Mouse (Mus musculus) spleen, adult 2 months (tissue): Measurements from ENCODE around the gene Rpl3l. TPM values are rescaled to one million over a fixed set of nuclear protein-coding genes. Genes with fewer than 3 reads are reported as not detected.

ENCODE experiments used
- DNase-seq, 2 experiments: peaks; one replicate each; pipeline versions ENCODE4 v3.0.0 to v3.0.0-alpha.2; 2012 to 2021; ENCODE audit warnings: low spot score in 2 of 2, low read depth in 1 of 2
- H3K27ac ChIP-seq: fragments of 200-500 bp; 2 replicates; pipeline ENCODE4 v1.5.1; 2012; ENCODE audit warnings: low read length, inconsistent platforms; ENCODE audit not compliant: insufficient read depth
- H3K27me3 ChIP-seq: fragments of 200-500 bp; 2 replicates; pipeline ENCODE4 v1.6.1; 2012; ENCODE audit warnings: mild to moderate bottlenecking, moderate library complexity, low read length, inconsistent platforms; ENCODE audit not compliant: control insufficient read depth, insufficient read depth
- H3K36me3 ChIP-seq: fragments of 200-500 bp; 2 replicates; pipeline ENCODE4 v1.6.1; 2012; ENCODE audit warnings: mild to moderate bottlenecking, low read length, inconsistent platforms; ENCODE audit not compliant: control insufficient read depth, insufficient read depth
- H3K4me1 ChIP-seq: fragments of 200-500 bp; 2 replicates; pipeline ENCODE4 v1.6.1; 2011; ENCODE audit warnings: inconsistent platforms; ENCODE audit not compliant: control insufficient read depth, insufficient read depth, insufficient read length
- H3K4me3 ChIP-seq: fragments of 200-500 bp; 2 replicates; pipeline ENCODE4 v1.5.1; 2011; ENCODE audit warnings: mild to moderate bottlenecking, inconsistent platforms; ENCODE audit not compliant: insufficient read depth, insufficient read length; ENCODE audit errors: extremely low read depth
- CTCF ChIP-seq: fragments of 200-500 bp; IDR thresholded peaks from 2 replicates; pipeline ENCODE4 v1.5.1; 2011; ENCODE audit warnings: mild to moderate bottlenecking, inconsistent platforms; ENCODE audit not compliant: insufficient read depth, insufficient read length, insufficient replicate concordance; ENCODE audit errors: extremely low read depth
- POLR2A ChIP-seq: fragments of 200-500 bp; IDR thresholded peaks from 2 replicates; pipeline ENCODE4 v1.6.1; 2011; ENCODE audit warnings: low read depth, low read length, inconsistent platforms
- WGBS: fragments of 180-500 bp; shearing (Covaris S2); methylation state at CpG from one replicate; pipeline ENCODE4 v1.1.7; 2018; 5-methylcytosine and 5-hydroxymethylcytosine counted together
- polyA plus RNA-seq: library from polyadenylated mRNA; depleted of rRNA; stranded (reverse); fragments of >200 nt; gene quantifications from 2 replicates; pipeline ENCODE4 v1.2.3, GENCODE M21; 2012; rRNA removed

Rpl3l gene
- not detected in 2 replicates for polyA plus RNA-seq

DNA sequence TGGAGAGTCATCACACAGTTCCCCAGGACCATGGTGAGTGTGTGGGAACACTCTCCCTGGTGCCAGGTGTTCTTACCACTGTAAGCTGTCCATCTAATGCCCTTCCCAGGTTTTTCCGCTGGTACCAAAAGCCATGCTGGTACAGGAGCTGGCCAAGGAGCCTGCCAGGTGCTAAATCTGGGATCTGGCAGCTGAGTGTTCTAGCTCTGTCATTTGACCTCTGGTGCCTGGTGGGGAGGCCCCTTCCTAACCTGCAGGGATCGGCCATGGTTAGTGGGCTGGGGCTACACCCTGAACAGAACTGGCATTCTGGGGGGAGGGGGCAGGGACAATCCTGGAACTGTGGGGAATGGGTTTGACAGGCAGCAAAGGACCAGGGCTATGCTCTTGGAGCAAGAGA is at the start of gene Rpl3l:
Gene Rpl3l (plus strand): TSS at position 203 of the 400 bp plus-strand sequence.
- Histone ChIP-seq H3K36me3 (no peaks in the 10 kb centered on the region), H3K4me3 (no peak within 1 kb of the TSS), H3K27me3 (no peaks in the 10 kb centered on the region), H3K27ac (no peak within 1 kb of the TSS), H3K4me1 (peaks cover 7% of the 10 kb centered on the region; the same call in 1 of the 2 replicates)
- 91% methylated on average over 2 of the region's 2 CpGs for WGBS
- TF ChIP-seq CTCF = no peak
- TF ChIP-seq POLR2A = no peak
- no peak for DNase-seq

GRCm38 (mm10) chr17:24686514-24686913 is 41.1 kb upstream of the Rpl3l start:
- H3K27ac ChIP-seq = no peak overlapping the region
- no peak for TF ChIP-seq CTCF
- no peak for TF ChIP-seq POLR2A
- DNase-seq = peak in 1 of 2 experiments; percentile 50
- peaks cover 17% of the 10 kb centered on the region for H3K4me1 ChIP-seq
- H3K4me3 ChIP-seq = 0 out of 2 replicates have a peak overlapping the region, but pooled peaks have one; percentile 14
- H3K27me3 ChIP-seq = peaks cover 16% of the 10 kb centered on the region
- peaks cover under 1% of the 10 kb centered on the region; the same call in 1 of the 2 replicates for H3K36me3 ChIP-seq
- 49% methylated on average over 16 of the region's 16 CpGs for WGBS

DNA sequence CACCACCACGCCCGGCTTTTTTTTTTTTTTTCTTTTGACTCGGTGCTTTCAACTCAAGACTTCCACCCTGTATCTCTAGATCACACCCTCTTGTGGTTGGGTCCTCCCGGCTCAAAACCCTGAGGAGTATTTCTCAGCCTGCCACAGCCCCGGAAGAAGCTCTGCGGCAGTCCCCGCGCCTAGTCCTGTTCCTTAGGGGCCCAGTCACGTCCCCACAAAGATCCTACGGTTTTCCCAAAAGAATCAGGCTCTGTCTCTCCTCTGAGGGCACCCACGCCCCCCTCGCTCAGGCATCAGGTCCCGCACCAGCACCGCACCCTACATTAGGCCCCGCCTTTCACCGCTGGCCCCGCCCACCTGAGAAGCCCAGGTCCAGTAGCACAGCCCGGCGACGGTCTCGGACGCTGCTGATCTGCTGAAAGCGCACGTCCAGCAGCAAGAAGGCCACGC is 40.4 kb upstream of the Rpl3l start:
- peak in 1 of 2 experiments; percentile 42 for DNase-seq
- Histone ChIP-seq H3K4me1 (peaks cover 17% of the 10 kb centered on the region), H3K36me3 (no peaks in the 10 kb centered on the region), H3K27me3 (peaks cover 16% of the 10 kb centered on the region), H3K27ac (no peak overlapping the region), H3K4me3 (peak overlapping the region; percentile 65)
- no peak for TF ChIP-seq CTCF
- TF ChIP-seq POLR2A = no peak
- WGBS = under 1% methylated on average over 25 of the region's 25 CpGs

- H3K27me3 ChIP-seq = peaks cover 16% of the 10 kb centered on the region
- H3K4me3 ChIP-seq = peak overlapping the region; percentile 65
- no peak overlapping the region for H3K27ac ChIP-seq
- DNase-seq = no peak
- 21% methylated on average over 23 of the region's 23 CpGs for WGBS
- peaks cover 17% of the 10 kb centered on the region for H3K4me1 ChIP-seq
- no peaks in the 10 kb centered on the region for H3K36me3 ChIP-seq
- TF ChIP-seq POLR2A (no peak), CTCF (no peak)
Observed at GRCm38 (mm10) chr17:24687599-24687998, 40.0 kb upstream of the Rpl3l start.

DNA sequence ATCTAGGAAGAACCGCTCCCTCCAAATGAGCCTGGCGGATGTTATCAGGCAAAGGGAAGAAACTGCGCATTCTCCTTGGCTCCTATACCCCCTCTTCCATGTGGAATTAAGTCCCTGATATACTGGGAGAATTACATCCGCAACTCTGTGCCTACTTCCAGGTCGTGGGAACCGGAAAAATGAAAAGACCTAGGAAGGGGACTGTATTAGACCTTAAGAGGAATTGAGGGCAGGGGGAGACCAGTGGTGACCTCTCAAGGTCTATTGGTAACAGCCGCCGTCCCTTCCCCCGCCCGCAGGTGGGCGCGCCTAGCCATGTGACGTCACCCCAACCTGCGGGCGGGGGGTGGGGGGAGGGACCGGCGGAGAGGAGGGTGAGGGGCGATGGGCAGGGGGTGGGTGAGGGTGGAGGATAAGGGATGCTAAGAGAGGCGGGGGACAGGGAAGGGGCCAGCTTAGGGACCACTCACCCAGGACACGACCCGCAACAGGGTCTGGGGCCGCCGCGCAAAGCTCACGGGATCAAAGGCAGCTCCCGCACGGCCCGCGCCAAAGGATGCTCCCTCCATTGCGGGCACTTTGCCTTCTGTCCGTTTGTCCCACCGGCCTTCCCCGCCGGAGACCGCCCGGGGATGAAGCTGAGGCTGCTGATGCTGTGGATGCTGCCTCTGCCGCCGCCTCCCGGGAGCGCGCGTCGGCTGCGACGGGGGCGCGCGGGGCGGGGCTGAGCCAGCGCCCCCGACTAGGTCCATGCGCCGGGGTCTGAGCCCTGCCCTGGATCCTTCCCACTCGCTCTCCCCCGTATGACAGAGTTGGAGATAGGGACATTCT is 38.2 kb upstream of the Rpl3l start, which contains the start of gene Syngr3:
Gene Syngr3 (minus strand): TSS at position 705 of the 831 bp plus-strand sequence.
- DNase-seq = no peak
- TF ChIP-seq CTCF (no peak), POLR2A (no peak)
- H3K4me1 ChIP-seq = peaks cover 17% of the 10 kb centered on the region
- peak within 1 kb of the TSS; percentile 40; the same call in 1 of the 2 replicates for H3K4me3 ChIP-seq
- no peaks in the 10 kb centered on the region for H3K36me3 ChIP-seq
- peaks cover 16% of the 10 kb centered on the region for H3K27me3 ChIP-seq
- 4% methylated on average over 53 of the region's 55 CpGs for WGBS
- H3K27ac ChIP-seq = no peak within 1 kb of the TSS

- Histone ChIP-seq H3K36me3 (no peaks in the 10 kb centered on the region), H3K4me1 (peaks cover 12% of the 10 kb centered on the region), H3K27ac (no peak overlapping the region), H3K4me3 (no peak overlapping the region), H3K27me3 (peaks cover 16% of the 10 kb centered on the region)
- no peak for DNase-seq
- no peak for TF ChIP-seq CTCF
- WGBS = 56% methylated on average over 5 of the region's 5 CpGs
Observed at GRCm38 (mm10) chr17:24692385-24692784, 35.2 kb upstream of the Rpl3l start.

- peak overlapping the region; percentile 95 for H3K4me3 ChIP-seq
- no peaks in the 10 kb centered on the region for H3K36me3 ChIP-seq
- H3K27ac ChIP-seq = peak overlapping the region; percentile 60
- peaks cover 2% of the 10 kb centered on the region; the same call in 1 of the 2 replicates for H3K27me3 ChIP-seq
- DNase-seq = no peak
- H3K4me1 ChIP-seq = no peaks in the 10 kb centered on the region; the same call in none of the 2 replicates
- TF ChIP-seq POLR2A (no peak), CTCF (no peak)
- 19% methylated on average over 51 of the region's 51 CpGs for WGBS
Observed at GRCm38 (mm10) chr17:24695326-24696010, 32.2 kb upstream of the Rpl3l start.
